Mouse (Mus musculus): Measurements from ENCODE around the gene Mfsd4a.
A peak's percentile ranks its signal among the peaks of the same experiment; 100 is the strongest.

Gene Mfsd4a

GRCm38 (mm10) chr1:132067261-132068255 is at the start of gene Mfsd4a:
Gene Mfsd4a (minus strand): TSS chr1:132068062.
- DNase-seq (ENCODE audit: low spot score): peak; percentile 65

- DNase-seq (ENCODE audit: low spot score): peak; percentile 87
Measured at GRCm38 (mm10) chr1:132116606-132117005, 48.7 kb upstream of the Mfsd4a start.

- no peak for DNase-seq (ENCODE audit: low spot score)
Measured at GRCm38 (mm10) chr1:132113098-132113497, 45.2 kb upstream of the Mfsd4a start.

GRCm38 (mm10) chr1:132112426-132112825 is 44.6 kb upstream of the Mfsd4a start:
- no peak for DNase-seq (ENCODE audit: low spot score)

GRCm38 (mm10) chr1:132111411-132111810 is 43.5 kb upstream of the Mfsd4a start:
- no peak for DNase-seq (ENCODE audit: low spot score)

- DNase-seq (ENCODE audit: low spot score): no peak
Measured at GRCm38 (mm10) chr1:132109368-132109767, 41.5 kb upstream of the Mfsd4a start.

- DNase-seq (ENCODE audit: low spot score): no peak
Measured at GRCm38 (mm10) chr1:132104353-132104752, 36.5 kb upstream of the Mfsd4a start.

- no peak for DNase-seq (ENCODE audit: low spot score)
Measured at GRCm38 (mm10) chr1:132101953-132102697, 34.3 kb upstream of the Mfsd4a start.

GRCm38 (mm10) chr1:132099775-132100174 is 31.9 kb upstream of the Mfsd4a start:
- DNase-seq (ENCODE audit: low spot score): no peak

GRCm38 (mm10) chr1:132099016-132099415 is 31.2 kb upstream of the Mfsd4a start:
- no peak for DNase-seq (ENCODE audit: low spot score)

- no peak for DNase-seq (ENCODE audit: low spot score)
Measured at GRCm38 (mm10) chr1:132098076-132098475, 30.2 kb upstream of the Mfsd4a start.

GRCm38 (mm10) chr1:132095356-132096004 is 27.6 kb upstream of the Mfsd4a start:
- DNase-seq (ENCODE audit: low spot score): no peak

- no peak for DNase-seq (ENCODE audit: low spot score)
Measured at GRCm38 (mm10) chr1:132093269-132093668, 25.4 kb upstream of the Mfsd4a start.

GRCm38 (mm10) chr1:132090266-132090665 is 22.4 kb upstream of the Mfsd4a start:
- no peak for DNase-seq (ENCODE audit: low spot score)

GRCm38 (mm10) chr1:132089767-132090166 is 21.9 kb upstream of the Mfsd4a start:
- DNase-seq (ENCODE audit: low spot score): no peak

- DNase-seq (ENCODE audit: low spot score): no peak
Measured at GRCm38 (mm10) chr1:132088181-132088671, 20.4 kb upstream of the Mfsd4a start.

GRCm38 (mm10) chr1:132085181-132086049 is 17.6 kb upstream of the Mfsd4a start:
- DNase-seq (ENCODE audit: low spot score): no peak

GRCm38 (mm10) chr1:132078413-132078812 is 10.6 kb upstream of the Mfsd4a start:
- no peak for DNase-seq (ENCODE audit: low spot score)

GRCm38 (mm10) chr1:132075576-132075975 is 7.7 kb upstream of the Mfsd4a start:
- DNase-seq (ENCODE audit: low spot score): no peak

GRCm38 (mm10) chr1:132070659-132071058 is 2.8 kb upstream of the Mfsd4a start:
- no peak for DNase-seq (ENCODE audit: low spot score)

- DNase-seq (ENCODE audit: low spot score): no peak
Measured at GRCm38 (mm10) chr1:132069436-132069835, 1.6 kb upstream of the Mfsd4a start.
